Mouse (Mus musculus): Measurements from ENCODE around the gene Prrt1. TPM values are rescaled to one million over a fixed set of nuclear protein-coding genes. Genes with fewer than 3 reads are reported as not detected.

Gene Prrt1
- polyA plus RNA-seq, 1 experiment from 2014 or later: 0.55 TPM

GRCm38 (mm10) chr17:34662978-34663377, 33.6 kb downstream of the Prrt1 start:
- H3K27me3 ChIP-seq: peaks cover 63% of the 10 kb centered on the region
- no peak overlapping the region for H3K9ac ChIP-seq
- H3K4me2 ChIP-seq: no peak overlapping the region
- 0 out of 2 replicates have a peak, but pooled peaks cover 3% of the 10 kb centered on the region for H3K9me3 ChIP-seq
- no peak overlapping the region for H3K27ac ChIP-seq
- 83% methylated on average over 8 of the region's 8 CpGs for WGBS
- no peaks in the 10 kb centered on the region for H3K36me3 ChIP-seq
- ATAC-seq (ENCODE audit: insufficient number of reproducible peaks, insufficient read depth, low FRiP score, low TSS enrichment, low read depth): no peak
- no peak overlapping the region for H3K4me3 ChIP-seq
- H3K4me1 ChIP-seq: peaks cover 15% of the 10 kb centered on the region

GRCm38 (mm10) chr17:34663558-34663957, 34.2 kb downstream of the Prrt1 start:
- Histone ChIP-seq H3K27ac (no peak overlapping the region), H3K9ac (no peak overlapping the region), H3K36me3 (no peaks in the 10 kb centered on the region), H3K9me3 (0 out of 2 replicates have a peak, but pooled peaks cover 4% of the 10 kb centered on the region), H3K4me3 (no peak overlapping the region), H3K4me1 (peaks cover 15% of the 10 kb centered on the region), H3K27me3 (peaks cover 64% of the 10 kb centered on the region), H3K4me2 (no peak overlapping the region)
- WGBS: 30% methylated on average over 1 of the region's 1 CpGs
- no peak for ATAC-seq (ENCODE audit: insufficient number of reproducible peaks, insufficient read depth, low FRiP score, low TSS enrichment, low read depth)

- Histone ChIP-seq H3K4me1 (peaks cover 15% of the 10 kb centered on the region), H3K9ac (no peak overlapping the region), H3K36me3 (no peaks in the 10 kb centered on the region), H3K27me3 (peaks cover 62% of the 10 kb centered on the region), H3K4me3 (no peak overlapping the region), H3K9me3 (0 out of 2 replicates have a peak, but pooled peaks cover 4% of the 10 kb centered on the region), H3K4me2 (no peak overlapping the region), H3K27ac (no peak overlapping the region)
- WGBS: 79% methylated on average over 7 of the region's 7 CpGs
- no peak for ATAC-seq (ENCODE audit: insufficient number of reproducible peaks, insufficient read depth, low FRiP score, low TSS enrichment, low read depth)
Measured at GRCm38 (mm10) chr17:34664472-34664871, 35.1 kb downstream of the Prrt1 start.

GRCm38 (mm10) chr17:34670235-34670634, 40.9 kb downstream of the Prrt1 start, which contains the start of gene Tnxb:
TSS of gene Tnxb (plus strand) at chr17:34670535.
- peak within 1 kb of the TSS; percentile 65 for H3K4me2 ChIP-seq
- H3K27me3 ChIP-seq: peaks cover 78% of the 10 kb centered on the region
- H3K9me3 ChIP-seq: 0 out of 2 replicates have a peak, but pooled peaks cover 4% of the 10 kb centered on the region
- H3K27ac ChIP-seq: no peak within 1 kb of the TSS
- no peaks in the 10 kb centered on the region for H3K36me3 ChIP-seq
- 54% methylated on average over 7 of the region's 7 CpGs for WGBS
- no peak for ATAC-seq (ENCODE audit: insufficient number of reproducible peaks, insufficient read depth, low FRiP score, low TSS enrichment, low read depth)
- peak within 1 kb of the TSS; percentile 40 for H3K4me3 ChIP-seq
- peak within 1 kb of the TSS; percentile 66 for H3K9ac ChIP-seq
- H3K4me1 ChIP-seq: peaks cover 17% of the 10 kb centered on the region

- 7% methylated on average over 92 of the region's 93 CpGs for WGBS
- no peaks in the 10 kb centered on the region for H3K36me3 ChIP-seq
Measured at GRCm38 (mm10) chr17:34671151-34672066, 42.1 kb downstream of the Prrt1 start.

GRCm38 (mm10) chr17:34672246-34672792, 43.0 kb downstream of the Prrt1 start:
- 0 out of 2 replicates have a peak, but pooled peaks cover 4% of the 10 kb centered on the region for H3K9me3 ChIP-seq
- H3K27ac ChIP-seq: no peak overlapping the region
- H3K4me2 ChIP-seq: peak overlapping the region; percentile 65
- no peak for ATAC-seq (ENCODE audit: insufficient number of reproducible peaks, insufficient read depth, low FRiP score, low TSS enrichment, low read depth)
- H3K9ac ChIP-seq: peak overlapping the region; percentile 66; the same call in 1 of the 2 replicates
- H3K27me3 ChIP-seq: peaks cover 90% of the 10 kb centered on the region
- H3K4me3 ChIP-seq: peak overlapping the region; percentile 40
- H3K4me1 ChIP-seq: peaks cover 17% of the 10 kb centered on the region
- H3K36me3 ChIP-seq: no peaks in the 10 kb centered on the region
- WGBS: 32% methylated on average over 49 of the region's 49 CpGs

More at GRCm38 (mm10) chr17:34671151-34672066, 42.1 kb downstream of the Prrt1 start:
- peaks cover 84% of the 10 kb centered on the region for H3K27me3 ChIP-seq
- H3K4me3 ChIP-seq: peak overlapping the region; percentile 40
- no peak for ATAC-seq (ENCODE audit: insufficient number of reproducible peaks, insufficient read depth, low FRiP score, low TSS enrichment, low read depth)
- no peak overlapping the region for H3K27ac ChIP-seq
- H3K4me2 ChIP-seq: peak overlapping the region; percentile 65
- H3K9ac ChIP-seq: peak overlapping the region; percentile 66
- peaks cover 17% of the 10 kb centered on the region for H3K4me1 ChIP-seq
- 0 out of 2 replicates have a peak, but pooled peaks cover 4% of the 10 kb centered on the region for H3K9me3 ChIP-seq

- Histone ChIP-seq H3K9ac (no peak overlapping the region), H3K27ac (no peak overlapping the region), H3K4me3 (no peak overlapping the region), H3K4me1 (peaks cover 17% of the 10 kb centered on the region), H3K27me3 (peaks cover 94% of the 10 kb centered on the region), H3K36me3 (no peaks in the 10 kb centered on the region), H3K4me2 (no peak overlapping the region), H3K9me3 (no peaks in the 10 kb centered on the region)
- no peak for ATAC-seq (ENCODE audit: insufficient number of reproducible peaks, insufficient read depth, low FRiP score, low TSS enrichment, low read depth)
- 79% methylated on average over 7 of the region's 7 CpGs for WGBS
Measured at GRCm38 (mm10) chr17:34673139-34673538, 43.8 kb downstream of the Prrt1 start.

- peaks cover 17% of the 10 kb centered on the region for H3K4me1 ChIP-seq
- no peak overlapping the region for H3K4me2 ChIP-seq
- H3K9me3 ChIP-seq: no peaks in the 10 kb centered on the region
- H3K4me3 ChIP-seq: no peak overlapping the region
- H3K27me3 ChIP-seq: peaks cover 100% of the 10 kb centered on the region
- no peak for ATAC-seq (ENCODE audit: insufficient number of reproducible peaks, insufficient read depth, low FRiP score, low TSS enrichment, low read depth)
- no peak overlapping the region for H3K9ac ChIP-seq
- H3K36me3 ChIP-seq: no peaks in the 10 kb centered on the region
- H3K27ac ChIP-seq: no peak overlapping the region
- 63% methylated on average over 11 of the region's 11 CpGs for WGBS
Measured at GRCm38 (mm10) chr17:34674524-34675204, 45.3 kb downstream of the Prrt1 start.

GRCm38 (mm10) chr17:34675205-34676092, 46.1 kb downstream of the Prrt1 start:
- no peak; the same call in 1 of the 2 replicates for ATAC-seq (ENCODE audit: insufficient number of reproducible peaks, insufficient read depth, low FRiP score, low TSS enrichment, low read depth)
- WGBS: 70% methylated on average over 13 of the region's 13 CpGs
- Histone ChIP-seq H3K9ac (no peak overlapping the region), H3K9me3 (no peaks in the 10 kb centered on the region), H3K4me3 (no peak overlapping the region), H3K4me1 (peaks cover 24% of the 10 kb centered on the region), H3K36me3 (no peaks in the 10 kb centered on the region), H3K27me3 (peaks cover 100% of the 10 kb centered on the region), H3K4me2 (no peak overlapping the region), H3K27ac (no peak overlapping the region)

- ATAC-seq (ENCODE audit: insufficient number of reproducible peaks, insufficient read depth, low FRiP score, low TSS enrichment, low read depth): no peak
- H3K9me3 ChIP-seq: no peaks in the 10 kb centered on the region
- H3K4me3 ChIP-seq: no peak overlapping the region
- WGBS: 80% methylated on average over 6 of the region's 6 CpGs
- H3K9ac ChIP-seq: no peak overlapping the region
- H3K36me3 ChIP-seq: no peaks in the 10 kb centered on the region
- no peak overlapping the region for H3K27ac ChIP-seq
- no peak overlapping the region for H3K4me2 ChIP-seq
- H3K27me3 ChIP-seq: peaks cover 95% of the 10 kb centered on the region
- peaks cover 26% of the 10 kb centered on the region for H3K4me1 ChIP-seq
Measured at GRCm38 (mm10) chr17:34676093-34676460, 46.7 kb downstream of the Prrt1 start.
